Mouse (Mus musculus) heart, embryonic 12.5 days (tissue): Measurements from ENCODE around the gene Depp1. TPM values are rescaled to one million over a fixed set of nuclear protein-coding genes. Genes with fewer than 3 reads are reported as not detected.
A peak's percentile ranks its signal among the peaks of the same experiment; 100 is the strongest.
"Not testable (repeated sequence)": the region's sequence is repeated elsewhere in the genome, so short reads cannot be mapped to it uniquely, and the experiment has no call there.

Experiments
- ATAC-seq: fragments of 200-750 bp; cut with Nextera tagmentation; 2 replicates; pipeline ENCODE4 v1.8.0; 2017; ENCODE audit warnings: moderate TSS enrichment, moderate library complexity; ENCODE audit not compliant: insufficient number of reproducible peaks, low FRiP score
- H3K27ac ChIP-seq: fragments of 300-500 bp; sonication (generic); 2 replicates; pipeline ENCODE4 v1.5.1; 2016; ENCODE audit warnings: mild to moderate bottlenecking, moderate library complexity; ENCODE audit not compliant: poor library complexity, severe bottlenecking
- H3K27me3 ChIP-seq: fragments of 300-500 bp; sonication (generic); replicated peaks from 2 replicates; pipeline ENCODE4 v1.6.1; 2016; ENCODE audit warnings: mild to moderate bottlenecking, moderate library complexity
- H3K36me3 ChIP-seq: fragments of 300-500 bp; sonication (generic); 2 replicates; pipeline ENCODE4 v1.6.1; 2016; ENCODE audit warnings: mild to moderate bottlenecking, moderate library complexity
- H3K4me1 ChIP-seq: fragments of 300-500 bp; sonication (generic); replicated peaks from 2 replicates; pipeline ENCODE4 v1.6.1; 2016; ENCODE audit warnings: mild to moderate bottlenecking
- H3K4me2 ChIP-seq: fragments of 300-500 bp; sonication (generic); 2 replicates; pipeline ENCODE4 v1.6.1; 2016; ENCODE audit warnings: mild to moderate bottlenecking, moderate library complexity
- H3K4me3 ChIP-seq: fragments of 300-500 bp; sonication (generic); 2 replicates; pipeline ENCODE4 v1.5.1; 2016; ENCODE audit warnings: mild to moderate bottlenecking
- H3K9ac ChIP-seq: fragments of 300-500 bp; sonication (generic); 2 replicates; pipeline ENCODE4 v1.6.1; 2016; ENCODE audit warnings: mild to moderate bottlenecking, moderate library complexity
- H3K9me3 ChIP-seq: fragments of 300-500 bp; sonication (generic); replicated peaks from 2 replicates; pipeline ENCODE4 v1.6.1; 2016; ENCODE audit warnings: mild to moderate bottlenecking, moderate library complexity
- WGBS: fragments of 180-500 bp; shearing (Covaris S2); methylation state at CpG from one replicate; pipeline ENCODE4 v1.1.7; 2016; 5-methylcytosine and 5-hydroxymethylcytosine counted together
- polyA plus RNA-seq: library from polyadenylated mRNA; unstranded; fragments of >200 nt; fragmentation: Nextera tagmentation; extraction: Ambion mirVana; gene quantifications from 2 replicates; pipeline ENCODE4 v1.2.1, GENCODE M21; 2016

The Depp1 gene
- polyA plus RNA-seq = 4.0 and 4.9 TPM in 2 replicates

DNA sequence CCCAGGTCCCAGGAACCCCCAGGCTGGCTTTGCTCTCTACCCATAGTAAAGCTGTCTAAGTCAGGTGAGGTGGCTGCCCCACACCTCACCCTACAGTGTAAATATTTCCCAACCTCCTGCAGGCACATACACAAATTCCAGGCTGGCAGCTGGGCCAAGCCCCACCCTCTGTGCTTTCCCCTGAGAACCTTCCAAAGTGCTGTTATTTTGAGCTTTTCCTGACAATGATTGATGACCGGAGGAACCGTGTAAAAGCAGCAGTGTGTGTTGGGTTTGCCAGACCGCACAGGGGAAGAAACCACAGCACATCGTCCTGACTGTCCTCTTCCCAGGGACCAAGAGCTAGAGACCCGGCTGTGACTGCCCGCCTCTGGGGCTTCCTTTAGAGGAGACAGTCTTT is at the start of gene Depp1:
TSS of gene Depp1 (plus strand) at position 204 of the 400 bp plus-strand sequence.
- peak; percentile 52; the same call in 1 of the 2 replicates for ATAC-seq
- 9% methylated on average over 6 of the region's 6 CpGs for WGBS
- Histone ChIP-seq H3K27me3 (no peaks in the 10 kb centered on the region), H3K4me1 (peaks cover 30% of the 10 kb centered on the region), H3K9me3 (no peaks in the 10 kb centered on the region), H3K9ac (peak within 1 kb of the TSS; percentile 44), H3K4me3 (peak within 1 kb of the TSS; percentile 21), H3K36me3 (no peaks in the 10 kb centered on the region), H3K4me2 (peak within 1 kb of the TSS; percentile 44), H3K27ac (peak within 1 kb of the TSS; percentile 42)

DNA sequence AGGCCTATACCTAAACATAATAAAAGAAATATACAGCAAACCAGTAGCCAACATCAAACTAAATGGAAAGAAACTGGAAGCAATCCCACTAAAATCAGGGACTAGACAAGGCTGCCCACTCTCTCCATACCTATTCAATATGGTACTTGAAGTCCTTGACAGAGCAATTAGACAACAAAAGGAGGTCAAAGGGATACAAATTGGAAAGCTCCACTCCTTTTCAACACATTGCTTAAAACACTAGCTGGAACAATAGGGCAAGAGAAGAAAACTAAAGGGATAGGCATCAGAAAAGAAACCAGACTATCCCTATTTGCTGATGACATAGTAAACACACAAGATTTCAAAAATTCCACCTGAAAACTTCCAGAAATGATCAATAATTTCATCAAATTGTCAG is 49.4 kb upstream of the Depp1 start:
- not testable (repeated sequence) for H3K4me2 ChIP-seq, H3K9me3 ChIP-seq, H3K9ac ChIP-seq, H3K36me3 ChIP-seq, H3K27me3 ChIP-seq, H3K4me1 ChIP-seq, H3K27ac ChIP-seq, ATAC-seq, H3K4me3 ChIP-seq

DNA sequence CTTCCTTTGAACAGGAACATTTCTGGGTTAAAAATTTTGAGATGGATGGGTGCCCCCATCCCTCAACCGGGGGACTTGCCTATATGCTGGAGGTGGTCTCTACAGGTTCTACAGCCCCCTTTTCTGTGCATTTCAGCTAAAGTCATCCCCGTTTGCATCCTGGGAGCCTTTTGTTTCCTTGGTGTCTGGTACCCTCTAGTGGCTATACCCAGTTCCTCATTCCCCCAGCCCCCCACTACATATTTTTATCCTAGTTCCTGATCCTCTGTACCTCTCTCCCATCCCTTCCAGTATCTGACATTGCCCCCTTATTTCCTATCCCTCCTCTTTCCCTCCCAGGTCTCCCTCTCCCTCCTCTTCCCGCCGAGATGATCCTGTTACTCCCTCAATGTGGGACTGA is 43.2 kb upstream of the Depp1 start:
- no peak overlapping the region for H3K9ac ChIP-seq
- no peak overlapping the region for H3K4me3 ChIP-seq
- H3K27ac ChIP-seq = no peak overlapping the region
- no peaks in the 10 kb centered on the region for H3K36me3 ChIP-seq
- no peak for ATAC-seq
- no peaks in the 10 kb centered on the region for H3K9me3 ChIP-seq
- no peak overlapping the region for H3K4me2 ChIP-seq
- WGBS = 21% methylated on average over 4 of the region's 4 CpGs
- H3K4me1 ChIP-seq = no peaks in the 10 kb centered on the region
- H3K27me3 ChIP-seq = peaks cover 7% of the 10 kb centered on the region

GRCm38 (mm10) chr6:116615719-116616118 is 34.7 kb upstream of the Depp1 start:
- no peaks in the 10 kb centered on the region for H3K4me1 ChIP-seq
- H3K9me3 ChIP-seq = no peaks in the 10 kb centered on the region
- H3K4me2 ChIP-seq = no peak overlapping the region
- WGBS = 82% methylated on average over 2 of the region's 2 CpGs
- no peak overlapping the region for H3K4me3 ChIP-seq
- no peaks in the 10 kb centered on the region; the same call in 1 of the 2 replicates for H3K27me3 ChIP-seq
- ATAC-seq = no peak
- no peak overlapping the region for H3K27ac ChIP-seq
- H3K36me3 ChIP-seq = no peaks in the 10 kb centered on the region
- no peak overlapping the region for H3K9ac ChIP-seq

- H3K9me3 ChIP-seq = no peaks in the 10 kb centered on the region
- H3K27ac ChIP-seq = no peak overlapping the region
- no peak for ATAC-seq
- no peak overlapping the region for H3K4me2 ChIP-seq
- no peak overlapping the region for H3K4me3 ChIP-seq
- no peaks in the 10 kb centered on the region for H3K27me3 ChIP-seq
- H3K4me1 ChIP-seq = no peaks in the 10 kb centered on the region
- no peak overlapping the region for H3K9ac ChIP-seq
- H3K36me3 ChIP-seq = no peaks in the 10 kb centered on the region
Measured at GRCm38 (mm10) chr6:116618073-116618472, 32.3 kb upstream of the Depp1 start.

- 60% methylated on average over 8 of the region's 8 CpGs for WGBS
- peaks cover 21% of the 10 kb centered on the region for H3K36me3 ChIP-seq
- no peak for ATAC-seq
Measured at GRCm38 (mm10) chr6:116621318-116622023, 28.9 kb upstream of the Depp1 start.

DNA sequence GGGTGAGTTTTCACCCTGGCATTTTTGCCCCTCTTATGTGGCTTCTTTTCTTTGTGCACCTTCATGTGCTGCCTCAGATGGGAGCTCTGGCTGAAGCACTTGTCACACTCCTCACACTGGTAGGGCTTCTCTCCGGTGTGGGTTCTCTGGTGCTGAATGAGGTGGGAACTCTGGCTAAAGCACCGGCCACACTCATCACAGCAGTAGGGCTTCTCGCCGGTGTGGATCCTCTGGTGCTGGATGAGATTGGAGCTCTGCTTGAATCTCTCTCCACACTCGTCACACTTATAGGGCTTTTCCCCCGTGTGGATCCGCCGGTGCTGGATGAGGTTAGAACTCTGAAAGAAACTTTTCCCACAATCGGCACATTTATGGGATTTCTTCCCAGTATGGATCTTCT is 24.0 kb upstream of the Depp1 start:
- not testable (repeated sequence) for H3K9me3 ChIP-seq, H3K27ac ChIP-seq, H3K4me1 ChIP-seq, H3K9ac ChIP-seq, H3K27me3 ChIP-seq, H3K4me3 ChIP-seq, ATAC-seq, H3K4me2 ChIP-seq
- 95% methylated on average over 9 of the region's 9 CpGs for WGBS
- peaks cover 28% of the 10 kb centered on the region for H3K36me3 ChIP-seq

More at GRCm38 (mm10) chr6:116621318-116622023, 28.9 kb upstream of the Depp1 start:
- H3K9me3 ChIP-seq = no peaks in the 10 kb centered on the region
- no peak overlapping the region for H3K9ac ChIP-seq
- H3K27ac ChIP-seq = no peak overlapping the region
- no peaks in the 10 kb centered on the region for H3K4me1 ChIP-seq
- H3K4me2 ChIP-seq = no peak overlapping the region
- no peaks in the 10 kb centered on the region for H3K27me3 ChIP-seq
- H3K4me3 ChIP-seq = no peak overlapping the region

DNA sequence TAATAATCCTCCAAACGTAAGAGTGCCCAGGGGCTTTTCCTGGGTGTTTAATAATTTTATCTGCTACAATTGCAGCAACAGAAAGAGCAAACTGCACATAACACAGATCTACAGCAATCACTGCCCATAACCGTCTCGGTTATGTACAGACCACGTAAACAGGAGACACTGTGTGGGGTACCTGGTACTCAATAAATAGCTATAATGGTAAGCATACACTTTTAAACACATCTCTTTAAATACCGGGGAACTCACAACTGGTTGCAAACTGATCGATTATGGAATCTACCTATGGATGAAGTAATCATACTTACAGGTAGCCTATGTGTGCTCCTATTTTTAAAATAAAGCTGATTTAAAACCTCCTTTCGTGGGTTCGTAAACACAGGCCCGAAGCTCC is 22.3 kb upstream of the Depp1 start:
- Histone ChIP-seq H3K36me3 (peaks cover 28% of the 10 kb centered on the region), H3K9ac (peak overlapping the region; percentile 94), H3K27me3 (no peaks in the 10 kb centered on the region), H3K4me1 (0 out of 2 replicates have a peak, but pooled peaks cover 2% of the 10 kb centered on the region), H3K9me3 (no peaks in the 10 kb centered on the region), H3K4me2 (peak overlapping the region; percentile 81), H3K4me3 (peak overlapping the region; percentile 83), H3K27ac (no peak overlapping the region)
- 27% methylated on average over 9 of the region's 9 CpGs for WGBS
- no peak for ATAC-seq

DNA sequence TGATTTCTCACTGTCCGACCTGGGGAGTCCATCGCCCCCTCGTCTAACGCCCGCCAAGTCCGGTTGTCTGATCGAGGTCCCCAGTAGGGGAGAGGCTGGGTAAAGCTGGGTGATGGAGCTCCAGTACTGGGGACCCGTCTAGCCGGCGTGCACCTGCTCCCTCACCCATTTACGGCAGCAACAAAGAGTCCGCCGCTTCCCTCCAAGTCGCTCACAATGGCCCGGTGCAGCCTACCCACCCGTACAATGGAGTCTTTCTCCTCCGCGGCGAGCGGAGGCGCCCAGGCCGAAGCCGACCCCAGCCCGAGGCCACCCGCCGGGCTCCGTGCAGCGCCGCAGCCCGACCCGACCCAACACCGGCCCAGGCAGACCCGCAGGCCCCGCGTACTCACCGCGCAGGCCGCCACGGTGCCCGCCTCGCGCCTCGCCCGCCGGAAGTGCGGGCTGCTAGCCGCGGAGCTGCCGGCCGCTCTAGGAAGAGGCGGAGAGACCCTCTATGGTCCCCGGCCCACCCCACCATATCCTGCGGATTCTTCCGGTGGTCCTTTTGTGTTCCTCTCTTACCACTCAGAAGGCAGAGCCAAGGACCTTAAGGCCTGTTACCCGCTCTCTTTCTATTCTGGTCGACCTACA is 21.8 kb upstream of the Depp1 start, which contains the start of gene Zfp422:
TSS of gene Zfp422 (minus strand) at position 461 of the 633 bp plus-strand sequence.
- Histone ChIP-seq H3K36me3 (peaks cover 26% of the 10 kb centered on the region), H3K9me3 (no peaks in the 10 kb centered on the region), H3K4me3 (peak within 1 kb of the TSS; percentile 83), H3K9ac (peak within 1 kb of the TSS; percentile 94), H3K4me2 (peak within 1 kb of the TSS; percentile 81), H3K27me3 (no peaks in the 10 kb centered on the region), H3K27ac (peak within 1 kb of the TSS; percentile 83), H3K4me1 (0 out of 2 replicates have a peak, but pooled peaks cover 2% of the 10 kb centered on the region)
- WGBS = under 1% methylated on average over 56 of the region's 56 CpGs
- peak; percentile 87 for ATAC-seq

GRCm38 (mm10) chr6:116629766-116630165 is 20.6 kb upstream of the Depp1 start:
- H3K4me1 ChIP-seq = peaks cover 12% of the 10 kb centered on the region
- H3K9me3 ChIP-seq = no peaks in the 10 kb centered on the region
- H3K4me3 ChIP-seq = no peak overlapping the region
- H3K36me3 ChIP-seq = peaks cover 19% of the 10 kb centered on the region
- H3K27ac ChIP-seq = no peak overlapping the region
- WGBS = 81% methylated on average over 10 of the region's 10 CpGs
- no peaks in the 10 kb centered on the region for H3K27me3 ChIP-seq
- no peak for ATAC-seq
- no peak overlapping the region for H3K9ac ChIP-seq
- H3K4me2 ChIP-seq = no peak overlapping the region

GRCm38 (mm10) chr6:116632129-116632528 is 18.3 kb upstream of the Depp1 start:
- Histone ChIP-seq H3K4me2 (no peak overlapping the region), H3K27ac (no peak overlapping the region), H3K9me3 (no peaks in the 10 kb centered on the region), H3K27me3 (no peaks in the 10 kb centered on the region), H3K4me1 (peaks cover 34% of the 10 kb centered on the region), H3K4me3 (no peak overlapping the region), H3K9ac (no peak overlapping the region), H3K36me3 (peaks cover under 1% of the 10 kb centered on the region)
- WGBS = 26% methylated on average over 1 of the region's 1 CpGs
- no peak for ATAC-seq
